Mouse (Mus musculus) embryo, embryonic 10 days (tissue): ENCODE data around the gene Ugt1a6a.

ENCODE experiments used
- DNase-seq: peaks from one replicate; pipeline ENCODE4 v3.0.0-alpha.2; 2015; ENCODE audit warnings: low spot score

The Ugt1a6a gene

DNA sequence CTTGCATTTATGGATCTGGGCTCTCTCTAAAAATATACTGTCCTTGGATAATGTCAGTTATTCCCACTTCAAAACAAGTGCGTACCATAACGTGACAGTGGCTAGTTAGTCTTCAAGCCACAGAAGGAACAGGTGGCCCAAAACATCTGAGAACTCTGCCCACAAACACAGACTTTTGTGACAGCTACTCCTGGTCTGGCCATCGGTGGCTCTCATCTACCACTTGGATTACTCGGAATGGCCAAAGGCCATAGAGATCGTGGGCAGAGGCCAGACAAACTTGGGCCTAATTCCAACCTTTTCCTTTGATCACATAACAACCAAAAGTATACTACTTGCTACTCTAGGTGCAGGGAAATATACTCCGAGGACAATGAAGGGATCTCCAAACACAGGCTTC lies 133.5 kb downstream of the Ugt1a6a start:
- DNase-seq = no peak
